17 mouse cellular contexts compared by ENCODE assay signal in the genomic region with DNA sequence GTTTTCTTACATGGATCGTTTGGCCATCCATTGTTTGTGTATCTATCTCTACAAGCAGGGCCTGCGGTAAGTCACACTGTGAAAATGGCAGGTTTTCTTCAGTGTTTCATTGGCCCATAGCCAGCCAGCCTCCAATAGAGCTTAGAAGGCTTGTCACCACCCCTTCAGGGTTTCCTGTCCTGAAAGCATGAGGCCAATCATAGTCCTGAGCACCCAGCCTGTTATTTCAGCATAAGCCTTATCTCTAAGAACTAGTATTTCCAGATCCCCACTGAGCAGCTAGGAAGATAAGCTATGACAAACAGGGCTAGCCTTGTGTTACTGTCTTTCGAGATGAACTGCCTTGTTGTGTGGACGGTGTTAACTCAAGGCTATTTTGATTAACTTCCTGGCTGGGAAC. TPM values are rescaled to one million over a fixed set of nuclear protein-coding genes. Genes with fewer than 3 reads are reported as not detected.
DNase-seq lines count a peak whose midpoint lies in the region; ATAC-seq and TF ChIP-seq lines count a peak whose summit lies in the region.
"Had no signal": no experiment of that assay in that cellular context is flagged by ENCODE, and none has a peak within 500 bp of the region (broad histone marks: within the 10 kb centered on the region; RNA-seq: fewer than 3 reads in every experiment).

No protein-coding gene starts in this region.

- no peak overlapping the region for H3K4me2 ChIP-seq in heart, embryonic 13.5 days
- no peak overlapping the region for H3K4me2 ChIP-seq in heart, embryonic 11.5 days
- H3K4me2 ChIP-seq in hindbrain, postnatal 0 days (ENCODE audit: low read depth, low read length): no peak overlapping the region
- H3K4me2 ChIP-seq: embryonic facial prominence, embryonic 12.5 days; forebrain, embryonic 13.5 days; limb, embryonic 13.5 days had no signal

- no peak overlapping the region for H3K9ac ChIP-seq in heart, embryonic 13.5 days
- H3K9ac ChIP-seq in heart, embryonic 11.5 days (ENCODE audit: low read depth, low read length): no peak overlapping the region
- H3K9ac ChIP-seq in hindbrain, postnatal 0 days (replicated peaks; ENCODE audit: low read length): no peak overlapping the region
- H3K9ac ChIP-seq: embryonic facial prominence, embryonic 12.5 days; forebrain, embryonic 13.5 days; limb, embryonic 13.5 days had no signal

- H3K4me1 ChIP-seq in heart, embryonic 13.5 days: peaks cover 14% of the 10 kb centered on the region
- H3K4me1 ChIP-seq in heart, embryonic 11.5 days (ENCODE audit: control insufficient read depth, insufficient read depth, low read length): no peaks in the 10 kb centered on the region
- H3K4me1 ChIP-seq in hindbrain, postnatal 0 days (ENCODE audit: insufficient read depth, low read length): no peaks in the 10 kb centered on the region
- H3K4me1 ChIP-seq: embryonic facial prominence, embryonic 12.5 days; forebrain, embryonic 13.5 days; limb, embryonic 13.5 days had no signal

- ATAC-seq in heart, embryonic 13.5 days (ENCODE audit: extremely low read depth, insufficient number of reproducible peaks, low FRiP score, low TSS enrichment): no peak
- no peak; the same call in 1 of the 2 replicates for ATAC-seq in heart, embryonic 11.5 days (replicated peaks; ENCODE audit: insufficient number of reproducible peaks, low FRiP score, low TSS enrichment)
- ATAC-seq in common myeloid progenitor, adult 5-6 weeks (replicated peaks; ENCODE audit: low read depth, poor library complexity, severe bottlenecking): peak; percentile 90
- ATAC-seq in megakaryocyte, adult 5-6 weeks (ENCODE audit: poor library complexity, severe bottlenecking): peak; percentile 63
- no peak for ATAC-seq in hindbrain, postnatal 0 days
- ATAC-seq: forebrain, embryonic 13.5 days had no signal

- H3K36me3 ChIP-seq in heart, embryonic 13.5 days: no peaks in the 10 kb centered on the region
- no peaks in the 10 kb centered on the region for H3K36me3 ChIP-seq in heart, embryonic 11.5 days (ENCODE audit: control insufficient read depth, insufficient read depth, low read length)
- H3K36me3 ChIP-seq in hindbrain, postnatal 0 days (ENCODE audit: insufficient read depth, low read length): no peaks in the 10 kb centered on the region
- H3K36me3 ChIP-seq: embryonic facial prominence, embryonic 12.5 days; limb, embryonic 13.5 days had no signal

- H3K9me3 ChIP-seq in heart, embryonic 13.5 days: no peaks in the 10 kb centered on the region
- H3K9me3 ChIP-seq in heart, embryonic 11.5 days (replicated peaks; ENCODE audit: control insufficient read depth, low read length): no peaks in the 10 kb centered on the region
- H3K9me3 ChIP-seq in hindbrain, postnatal 0 days (ENCODE audit: low read length): no peaks in the 10 kb centered on the region
- H3K9me3 ChIP-seq: embryonic facial prominence, embryonic 12.5 days; forebrain, embryonic 13.5 days; limb, embryonic 13.5 days had no signal

- peak overlapping the region; percentile 16; the same call in 1 of the 2 replicates for H3K27ac ChIP-seq in heart, embryonic 13.5 days (replicated peaks)
- H3K27ac ChIP-seq in heart, embryonic 11.5 days (ENCODE audit: low read depth, low read length): no peak overlapping the region
- H3K27ac ChIP-seq in hindbrain, postnatal 0 days: no peak overlapping the region
- H3K27ac ChIP-seq: embryonic facial prominence, embryonic 12.5 days; forebrain, embryonic 13.5 days; limb, embryonic 13.5 days had no signal

- H3K27me3 ChIP-seq in heart, embryonic 13.5 days (replicated peaks): peaks cover 14% of the 10 kb centered on the region; the same call in 1 of the 2 replicates
- H3K27me3 ChIP-seq in heart, embryonic 11.5 days (ENCODE audit: control insufficient read depth, insufficient read depth, low read length): no peaks in the 10 kb centered on the region; the same call in 1 of the 2 replicates
- H3K27me3 ChIP-seq in hindbrain, postnatal 0 days (ENCODE audit: insufficient read depth, low read length): no peaks in the 10 kb centered on the region
- H3K27me3 ChIP-seq: CH12.LX; embryonic facial prominence, embryonic 12.5 days; forebrain, embryonic 13.5 days; limb, embryonic 13.5 days had no signal

- DNase-seq in CD4-positive, CD25-positive, alpha-beta regulatory T cell, adult 2 months (ENCODE audit: low read depth, low spot score): peak; percentile 55
- no peak for DNase-seq in frontal cortex, postnatal 36 days (ENCODE audit: low spot score in 2 of 2)
- DNase-seq in hindbrain, postnatal 0 days (ENCODE audit: low spot score): no peak
- DNase-seq in cerebellum, adult 9-11 months: no peak
- DNase-seq: cerebellum, adult 2 months; gastrocnemius, postnatal 10 days; heart, postnatal 36 days; layer of hippocampus, adult 9-11 months; thymus, postnatal 25 days had no signal

- no peak overlapping the region for H3K4me3 ChIP-seq in heart, embryonic 13.5 days
- no peak overlapping the region for H3K4me3 ChIP-seq in heart, embryonic 11.5 days (ENCODE audit: low read depth, low read length)
- H3K4me3 ChIP-seq in hindbrain, postnatal 0 days (ENCODE audit: low read length): no peak overlapping the region
- H3K4me3 ChIP-seq: embryonic facial prominence, embryonic 12.5 days; forebrain, embryonic 13.5 days; limb, embryonic 13.5 days had no signal

- TF ChIP-seq CTCF in hindbrain, postnatal 0 days (IDR thresholded peaks at IDR 0.05; ENCODE audit: low read depth): no peak

- 20% methylated on average over 4 of the region's 4 CpGs for WGBS in heart, embryonic 13.5 days
- 28% methylated on average over 4 of the region's 4 CpGs for whole genome bisulfite sequencing in heart, embryonic 11.5 days (ENCODE audit: insufficient replicate concordance)
- 72% methylated on average over 4 of the region's 4 CpGs for WGBS in hindbrain, postnatal 0 days

RNA-seq across cellular contexts. Expression of a gene that starts 19.6 kb away (rescaled TPM):
- polyA plus RNA-seq in heart, embryonic 13.5 days (2015; fragmentation: Nextera tagmentation; extraction: Ambion mirVana): 0.14 TPM in 1 of 2 replicates, not detected in the other
- not detected in 2 replicates for polyA plus RNA-seq in heart, embryonic 11.5 days (2014; fragmentation: Nextera tagmentation; extraction: Ambion mirVana)
- total RNA-seq in common myeloid progenitor, adult 5-6 weeks (2017): not detected in 2 replicates
- 0.07 and 1.5 TPM in 2 replicates for total RNA-seq in megakaryocyte, adult 5-6 weeks (2015)
- 0.29 and 0.73 TPM in 2 replicates for total RNA-seq in megakaryocyte, adult 5-6 weeks (2017)
- 36.1 and 44.3 TPM in 2 replicates for total RNA-seq in hindbrain, postnatal 0 days (2014; rRNA removed)
- 21.8 and 22.5 TPM in 2 replicates for polyA plus RNA-seq in hindbrain, postnatal 0 days (2015; fragmentation: Nextera tagmentation; extraction: Ambion mirVana)
- total RNA-seq: CH12.LX had no signal

RNA-seq across cellular contexts. Expression of a gene that starts 33.5 kb away (rescaled TPM):
- 13.6 and 18.1 TPM in 2 replicates for polyA plus RNA-seq in heart, embryonic 13.5 days (2015; fragmentation: Nextera tagmentation; extraction: Ambion mirVana)
- polyA plus RNA-seq in heart, embryonic 11.5 days (2014; fragmentation: Nextera tagmentation; extraction: Ambion mirVana): 19.9 and 20.4 TPM in 2 replicates
- total RNA-seq in common myeloid progenitor, adult 5-6 weeks (2017): 28.3 and 45.9 TPM in 2 replicates
- total RNA-seq in megakaryocyte, adult 5-6 weeks (2015): 14.8 and 17.9 TPM in 2 replicates
- 12.7 and 23.5 TPM in 2 replicates for total RNA-seq in megakaryocyte, adult 5-6 weeks (2017)
- total RNA-seq in hindbrain, postnatal 0 days (2014; rRNA removed): 8.1 and 9.7 TPM in 2 replicates
- 9.0 and 9.6 TPM in 2 replicates for polyA plus RNA-seq in hindbrain, postnatal 0 days (2015; fragmentation: Nextera tagmentation; extraction: Ambion mirVana)

Comparison
In these comparisons a context has a peak if more than half of its experiments do, and no peak if none do; other contexts are left out.
1. ATAC-seq: peak in common myeloid progenitor, adult 5-6 weeks (single experiment) and megakaryocyte, adult 5-6 weeks (single experiment); none in heart, embryonic 13.5 days (single experiment), heart, embryonic 11.5 days (single experiment) and hindbrain, postnatal 0 days (single experiment).
2. RNA of a gene that starts 19.6 kb away (total RNA-seq): 36.1 to 44.3 TPM in hindbrain, postnatal 0 days; 0.07 to 1.5 TPM in megakaryocyte, adult 5-6 weeks and not detected in common myeloid progenitor, adult 5-6 weeks; every median in the first group is over 10 times any median in the second.